Mouse (Mus musculus) neural tube, embryonic 14.5 days (tissue): ENCODE results near the gene Mef2a. TPM values are rescaled to one million over a fixed set of nuclear protein-coding genes. Genes with fewer than 3 reads are reported as not detected.
A peak's percentile ranks its signal among the peaks of the same experiment; 100 is the strongest.

Experiments used
- ATAC-seq: fragments of 200-750 bp; cut with Nextera tagmentation; 2 replicates; pipeline ENCODE4 v1.8.0; 2017; ENCODE audit warnings: low read depth, mild to moderate bottlenecking, moderate TSS enrichment, moderate library complexity
- H3K27ac ChIP-seq: fragments of 300-500 bp; sonication (generic); 2 replicates; pipeline ENCODE4 v1.5.1; 2014; ENCODE audit warnings: low read depth, mild to moderate bottlenecking, control low read depth, low read length, moderate library complexity, mixed read lengths
- H3K27me3 ChIP-seq: fragments of 300-500 bp; sonication (generic); 2 replicates; pipeline ENCODE4 v1.6.1; 2014; ENCODE audit warnings: low read length; ENCODE audit not compliant: control insufficient read depth, insufficient read depth
- H3K36me3 ChIP-seq: fragments of 300-500 bp; sonication (generic); 2 replicates; pipeline ENCODE4 v1.6.1; 2014; ENCODE audit warnings: low read length, mixed read lengths; ENCODE audit not compliant: control insufficient read depth, insufficient read depth
- H3K4me1 ChIP-seq: fragments of 300-500 bp; sonication (generic); 2 replicates; pipeline ENCODE4 v1.6.1; 2014; ENCODE audit warnings: low read length; ENCODE audit not compliant: control insufficient read depth, insufficient read depth
- H3K4me2 ChIP-seq: fragments of 300-500 bp; sonication (generic); 2 replicates; pipeline ENCODE4 v1.6.1; 2014; ENCODE audit warnings: mild to moderate bottlenecking, low read depth, low read length, control low read depth
- H3K4me3 ChIP-seq: fragments of 300-500 bp; sonication (generic); 2 replicates; pipeline ENCODE4 v1.5.1; 2014; ENCODE audit warnings: low read depth, low read length, control low read depth, mixed read lengths
- H3K9ac ChIP-seq: fragments of 300-500 bp; sonication (generic); replicated peaks from 2 replicates; pipeline ENCODE4 v1.6.1; 2014; ENCODE audit warnings: low read depth, mild to moderate bottlenecking, control low read depth, low read length, mixed read lengths
- H3K9me3 ChIP-seq: fragments of 300-500 bp; sonication (generic); 2 replicates; pipeline ENCODE4 v1.6.1; 2016; ENCODE audit warnings: low read length; ENCODE audit not compliant: control insufficient read depth
- WGBS: fragments of 180-500 bp; shearing (Covaris S2); extraction: QIAGEN DNeasy Blood & Tissue Kit; methylation state at CpG from one replicate; pipeline ENCODE4 v1.1.7; 2014; 5-methylcytosine and 5-hydroxymethylcytosine counted together
- polyA plus RNA-seq: library from polyadenylated mRNA; unstranded; fragments of >200 nt; fragmentation: Nextera tagmentation; extraction: Ambion mirVana; gene quantifications from 2 replicates; pipeline ENCODE4 v1.2.1, GENCODE M21; 2014

The Mef2a gene
- polyA plus RNA-seq, 1 experiment from 2014 or later, result 45.1 TPM

DNA sequence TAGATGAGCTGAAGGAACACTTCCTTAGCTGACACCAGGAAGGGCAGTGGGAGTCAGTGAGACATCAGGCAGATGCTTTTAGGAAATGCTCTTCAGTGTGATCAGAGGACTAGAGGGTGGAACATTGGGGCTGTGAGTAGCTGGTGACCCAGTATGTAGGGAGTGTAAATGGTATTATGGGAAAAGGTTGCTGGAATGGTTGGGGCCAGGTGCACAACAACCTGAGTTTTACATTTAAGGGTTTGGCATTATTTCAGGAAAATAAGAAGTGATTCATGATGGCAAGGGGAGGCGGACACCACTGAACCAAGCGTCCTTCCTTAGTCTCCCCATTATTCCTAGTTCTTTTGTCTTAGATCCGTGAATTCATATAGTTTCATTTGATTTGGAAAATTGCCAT is 143.0 kb downstream of the Mef2a start:
- ATAC-seq, result no peak
- Histone ChIP-seq H3K4me3 (no peak overlapping the region), H3K27ac (no peak overlapping the region), H3K4me1 (no peaks in the 10 kb centered on the region), H3K9me3 (no peaks in the 10 kb centered on the region), H3K9ac (no peak overlapping the region), H3K4me2 (no peak overlapping the region), H3K27me3 (no peaks in the 10 kb centered on the region), H3K36me3 (peaks cover 20% of the 10 kb centered on the region)
- 87% methylated on average over 3 of the region's 3 CpGs for WGBS

DNA sequence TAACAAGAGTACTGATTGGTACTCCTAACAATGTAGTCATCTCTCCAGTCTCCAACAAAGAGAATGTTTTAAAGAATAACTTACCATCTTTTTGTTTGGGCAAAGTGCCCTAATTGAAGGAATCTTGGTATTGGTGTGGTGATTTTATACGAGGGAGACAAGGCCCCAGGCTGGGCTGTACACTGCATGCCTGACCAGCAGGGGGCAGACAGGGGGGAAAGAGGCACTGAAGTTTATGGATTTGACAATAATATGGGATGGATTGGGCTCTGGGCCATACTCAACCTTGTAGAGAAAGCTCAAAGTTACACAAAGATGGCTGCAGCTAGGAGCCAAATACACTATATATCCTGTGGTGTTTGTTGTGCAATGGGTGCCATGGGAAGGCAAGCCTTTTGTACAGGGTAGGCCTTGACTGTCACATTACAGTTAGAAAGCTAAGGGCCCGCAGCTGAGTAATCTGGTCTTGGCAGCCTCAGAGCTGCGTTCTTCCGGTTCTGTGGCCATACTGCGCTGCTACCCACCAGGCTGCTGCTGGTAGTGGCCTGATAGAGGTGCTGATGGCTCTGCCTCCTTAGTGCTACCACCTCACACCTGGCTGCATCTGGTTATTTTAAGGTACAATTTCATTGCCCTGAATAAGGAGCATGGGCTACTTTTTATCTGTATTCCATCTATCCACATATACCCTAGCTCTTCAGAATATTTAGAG is 143.6 kb downstream of the Mef2a start:
- no peak overlapping the region for H3K9ac ChIP-seq

DNA sequence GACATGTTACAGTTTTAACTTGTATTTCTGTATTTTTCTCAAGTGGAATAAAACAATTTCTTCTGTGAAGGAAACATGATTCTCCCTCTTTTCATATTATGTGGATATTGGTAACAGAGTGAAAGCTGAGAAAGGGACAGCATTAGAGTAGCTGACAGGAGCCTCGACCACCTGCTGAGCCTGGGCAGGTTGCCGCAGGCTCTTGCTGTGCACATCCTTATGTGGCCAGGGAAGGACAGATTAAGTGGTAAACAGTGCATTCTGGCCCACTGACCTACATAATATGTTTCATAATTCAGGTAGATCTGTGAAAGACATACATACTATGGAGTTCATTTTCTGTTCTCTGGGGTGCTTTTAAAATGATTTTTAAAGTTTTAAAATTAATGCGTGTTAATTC is 144.3 kb downstream of the Mef2a start:
- WGBS, result 75% methylated on average over 3 of the region's 3 CpGs
- peaks cover 7% of the 10 kb centered on the region for H3K4me1 ChIP-seq

More for the DNA sequence above, 143.6 kb downstream of the Mef2a start:
- Histone ChIP-seq H3K9me3 (no peaks in the 10 kb centered on the region), H3K27ac (no peak overlapping the region), H3K27me3 (no peaks in the 10 kb centered on the region), H3K4me3 (no peak overlapping the region), H3K36me3 (peaks cover 15% of the 10 kb centered on the region; the same call in 1 of the 2 replicates), H3K4me2 (no peak overlapping the region), H3K4me1 (peaks cover under 1% of the 10 kb centered on the region; the same call in 1 of the 2 replicates)
- ATAC-seq, result peak; percentile 49; the same call in 1 of the 2 replicates
- WGBS, result 79% methylated on average over 5 of the region's 5 CpGs

DNA sequence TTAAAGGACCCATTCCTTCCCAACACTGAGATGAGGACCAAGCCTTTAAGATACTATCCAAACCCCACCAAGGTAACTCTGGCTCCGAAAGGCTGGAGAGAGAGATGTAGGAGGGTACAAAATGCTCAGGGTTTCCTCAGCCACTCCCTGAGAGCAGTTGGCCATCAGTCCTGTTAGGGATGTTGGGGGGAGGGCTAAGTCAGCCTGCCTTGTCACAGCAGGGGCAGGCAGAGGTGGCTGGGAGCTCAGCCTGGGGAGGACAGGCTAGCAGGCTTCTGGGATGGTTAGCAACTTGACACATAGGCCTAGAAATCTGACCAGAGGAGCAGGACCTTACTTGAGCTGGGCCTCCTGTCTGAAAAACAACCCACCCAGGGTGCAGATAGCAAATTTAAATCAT is 145.1 kb downstream of the Mef2a start:
- no peak overlapping the region for H3K9ac ChIP-seq
- no peak for ATAC-seq
- H3K9me3 ChIP-seq, result no peaks in the 10 kb centered on the region
- H3K4me3 ChIP-seq, result no peak overlapping the region
- H3K27ac ChIP-seq, result no peak overlapping the region
- no peaks in the 10 kb centered on the region for H3K27me3 ChIP-seq
- H3K36me3 ChIP-seq, result peaks cover 15% of the 10 kb centered on the region; the same call in 1 of the 2 replicates
- H3K4me2 ChIP-seq, result no peak overlapping the region
- peaks cover 12% of the 10 kb centered on the region for H3K4me1 ChIP-seq
- 88% methylated on average over 1 of the region's 1 CpGs for WGBS

More for the DNA sequence above, 144.3 kb downstream of the Mef2a start:
- no peak overlapping the region for H3K27ac ChIP-seq
- peaks cover 15% of the 10 kb centered on the region; the same call in 1 of the 2 replicates for H3K36me3 ChIP-seq
- H3K4me2 ChIP-seq, result no peak overlapping the region
- ATAC-seq, result no peak
- no peak overlapping the region for H3K4me3 ChIP-seq
- H3K9me3 ChIP-seq, result no peaks in the 10 kb centered on the region
- H3K9ac ChIP-seq, result no peak overlapping the region
- no peaks in the 10 kb centered on the region for H3K27me3 ChIP-seq

DNA sequence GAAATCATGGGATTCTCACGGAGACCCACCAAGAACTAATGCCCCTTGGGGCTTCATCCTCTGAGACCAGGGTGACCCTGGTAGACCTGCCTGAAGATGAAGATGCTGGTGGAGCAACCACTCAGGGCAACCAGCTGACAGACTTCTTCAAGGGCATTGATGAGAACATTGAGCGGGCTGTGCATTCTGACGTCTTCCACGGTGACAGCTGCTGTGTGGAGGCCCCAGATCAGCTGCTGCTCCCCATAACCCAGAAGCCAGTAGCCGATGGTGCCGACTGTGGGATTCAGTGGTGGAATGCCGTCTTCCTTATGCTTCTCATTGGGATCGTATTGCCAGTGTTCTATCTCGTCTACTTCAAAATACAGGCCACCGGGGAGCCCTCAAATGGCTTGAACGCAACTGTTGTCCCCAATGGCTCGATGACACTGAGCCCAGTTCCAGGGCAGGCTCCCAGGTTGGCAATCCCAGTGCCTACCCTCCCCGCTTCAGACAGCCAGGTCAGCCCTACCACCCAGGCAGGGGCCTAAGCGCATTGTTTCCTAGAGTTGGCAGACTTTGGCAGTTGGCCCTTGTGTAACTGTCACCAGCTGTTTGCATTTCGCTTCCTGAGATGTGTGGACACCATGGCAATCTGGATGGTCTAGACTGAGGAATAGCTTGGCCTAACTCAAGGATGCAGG is 146.6 kb downstream of the Mef2a start:
- Histone ChIP-seq H3K27ac (no peak overlapping the region), H3K27me3 (no peaks in the 10 kb centered on the region), H3K9ac (no peak overlapping the region), H3K36me3 (peaks cover 15% of the 10 kb centered on the region; the same call in 1 of the 2 replicates), H3K4me3 (no peak overlapping the region), H3K4me2 (no peak overlapping the region), H3K4me1 (peaks cover 12% of the 10 kb centered on the region), H3K9me3 (no peaks in the 10 kb centered on the region)
- WGBS, result 91% methylated on average over 15 of the region's 15 CpGs
- no peak for ATAC-seq

DNA sequence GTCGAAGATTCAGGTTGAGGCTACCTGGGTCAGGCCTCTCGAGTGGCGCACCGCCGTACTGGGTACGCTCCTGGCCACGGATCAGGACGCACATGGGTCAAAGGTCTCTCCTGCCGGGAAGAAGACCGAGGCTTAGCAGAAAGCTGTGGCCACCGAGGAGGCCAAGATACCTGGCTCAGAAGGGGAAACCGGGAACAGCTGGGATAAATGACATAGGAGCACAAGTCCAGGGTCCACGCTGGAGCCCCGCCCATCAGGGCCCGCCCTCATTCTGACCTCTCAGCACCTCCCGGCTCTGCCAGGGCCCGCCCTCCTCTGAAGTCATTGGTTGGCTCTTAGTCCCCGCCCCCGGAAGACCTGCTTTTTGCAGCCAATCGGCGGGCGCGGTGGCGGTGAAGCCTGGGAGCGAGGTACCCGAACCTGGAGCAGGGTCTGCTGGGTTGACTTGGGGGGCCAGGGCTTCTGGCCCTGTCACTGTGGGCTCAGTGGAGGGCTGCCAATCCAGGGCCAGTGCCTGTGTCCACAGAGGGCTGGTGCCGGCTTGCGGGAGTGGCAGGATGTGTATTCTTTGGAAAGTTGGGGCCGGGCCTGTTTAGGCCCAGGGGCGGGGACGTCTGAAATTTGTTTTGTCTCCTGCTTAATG is 150.3 kb downstream of the Mef2a start, which contains the start of gene Lysmd4:
Gene Lysmd4, plus strand, starts transcription at position 325 of the 643 bp plus-strand sequence.
- Histone ChIP-seq H3K4me2 (peak within 1 kb of the TSS; percentile 92), H3K36me3 (peaks cover 12% of the 10 kb centered on the region; the same call in 1 of the 2 replicates), H3K9ac (peak within 1 kb of the TSS; percentile 78), H3K27me3 (no peaks in the 10 kb centered on the region), H3K4me1 (peaks cover 12% of the 10 kb centered on the region), H3K27ac (0 out of 2 replicates have a peak within 1 kb of the TSS, but pooled peaks have one; percentile 18), H3K9me3 (no peaks in the 10 kb centered on the region), H3K4me3 (peak within 1 kb of the TSS; percentile 86)
- ATAC-seq, result peak; percentile 98
- 4% methylated on average over 31 of the region's 31 CpGs for WGBS

DNA sequence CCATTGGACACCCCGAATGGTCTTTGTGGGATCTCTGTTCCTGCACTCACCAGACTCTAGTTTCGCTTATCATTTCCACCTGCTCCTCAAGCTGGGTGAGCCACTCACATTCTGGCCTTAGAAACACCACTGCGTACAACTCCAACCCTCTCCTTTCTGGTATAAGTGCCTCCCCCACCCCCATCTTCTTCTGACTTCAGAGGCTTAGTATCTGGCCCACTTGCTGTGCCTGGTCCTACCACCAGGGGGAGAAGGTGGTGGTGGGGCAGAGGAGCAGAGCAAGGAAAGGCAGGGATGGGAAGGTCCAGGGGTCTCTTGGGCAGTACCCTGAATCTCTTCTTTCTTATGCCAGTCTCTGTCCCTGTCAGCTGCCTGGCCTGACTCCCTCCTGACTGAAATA is 155.6 kb downstream of the Mef2a start:
- Histone ChIP-seq H3K27me3 (no peaks in the 10 kb centered on the region), H3K9ac (no peak overlapping the region), H3K36me3 (no peaks in the 10 kb centered on the region), H3K9me3 (no peaks in the 10 kb centered on the region), H3K27ac (no peak overlapping the region), H3K4me2 (no peak overlapping the region), H3K4me1 (no peaks in the 10 kb centered on the region), H3K4me3 (no peak overlapping the region)
- WGBS, result 74% methylated on average over 3 of the region's 3 CpGs
- no peak for ATAC-seq

DNA sequence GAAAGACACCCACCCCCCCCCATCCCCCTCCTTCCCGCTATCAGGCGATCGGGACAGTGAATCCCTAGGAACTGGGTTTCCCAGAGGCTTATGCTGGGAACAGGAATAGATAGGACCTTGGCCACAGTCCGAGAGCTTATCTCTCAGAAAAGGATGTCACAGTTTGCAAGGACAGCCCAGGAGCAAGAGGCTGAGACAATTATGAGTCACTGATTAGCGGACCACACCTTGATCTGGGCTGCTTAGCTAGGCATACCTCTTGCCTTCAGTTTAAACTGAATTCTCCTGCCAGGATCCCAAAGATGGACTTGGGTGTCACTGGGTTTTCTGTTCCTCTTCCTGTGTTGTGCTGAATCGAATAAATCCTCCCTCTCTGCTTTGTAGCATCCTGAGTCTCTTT is 156.3 kb downstream of the Mef2a start:
- Histone ChIP-seq H3K4me3 (no peak overlapping the region), H3K9me3 (no peaks in the 10 kb centered on the region), H3K4me1 (no peaks in the 10 kb centered on the region), H3K4me2 (no peak overlapping the region), H3K27ac (no peak overlapping the region), H3K27me3 (no peaks in the 10 kb centered on the region), H3K9ac (no peak overlapping the region), H3K36me3 (no peaks in the 10 kb centered on the region)
- no peak for ATAC-seq
- 86% methylated on average over 6 of the region's 6 CpGs for WGBS

DNA sequence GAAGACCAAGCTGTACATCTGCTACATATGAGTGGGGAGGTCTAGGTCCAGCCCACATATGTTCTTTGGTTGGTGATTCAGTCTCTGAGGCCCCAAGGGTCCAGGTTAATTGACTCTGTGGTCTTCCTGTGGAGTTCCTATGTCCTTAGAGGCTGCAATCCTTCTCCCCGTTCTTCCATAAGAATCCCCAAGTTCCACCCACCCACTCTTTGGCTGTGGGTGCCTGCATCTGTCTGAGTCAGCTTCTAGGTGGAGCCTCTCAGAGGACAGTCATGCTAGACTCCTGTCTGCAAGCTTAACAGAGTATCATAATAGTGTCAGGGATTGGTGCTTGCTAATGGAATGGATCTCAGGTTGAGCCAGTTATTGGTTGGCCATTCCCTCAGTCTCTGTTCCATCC is 159.1 kb downstream of the Mef2a start:
- no peak overlapping the region for H3K27ac ChIP-seq
- H3K27me3 ChIP-seq, result no peaks in the 10 kb centered on the region
- 80% methylated on average over 1 of the region's 1 CpGs for WGBS
- ATAC-seq, result no peak
- no peak overlapping the region for H3K4me2 ChIP-seq
- no peak overlapping the region for H3K9ac ChIP-seq
- H3K36me3 ChIP-seq, result no peaks in the 10 kb centered on the region
- H3K4me3 ChIP-seq, result no peak overlapping the region
- H3K4me1 ChIP-seq, result no peaks in the 10 kb centered on the region
- no peaks in the 10 kb centered on the region for H3K9me3 ChIP-seq
